Mouse (Mus musculus): ENCODE measurements around the gene Dlgap5.

Dlgap5 gene

GRCm38 (mm10) chr14:47353240-47353639 lies 65.0 kb downstream of the Dlgap5 start:
- no peak for DNase-seq (ENCODE audit: low spot score in 2 of 2)

GRCm38 (mm10) chr14:47352272-47352671 lies 65.9 kb downstream of the Dlgap5 start:
- no peak for DNase-seq (ENCODE audit: low spot score in 2 of 2)

- no peak for DNase-seq (ENCODE audit: low spot score in 2 of 2)
Observed at GRCm38 (mm10) chr14:47350974-47351373, 67.2 kb downstream of the Dlgap5 start.

- DNase-seq (ENCODE audit: low spot score in 2 of 2), result no peak
Observed at GRCm38 (mm10) chr14:47346715-47347114, 71.5 kb downstream of the Dlgap5 start.

GRCm38 (mm10) chr14:47341811-47342291 lies 76.4 kb downstream of the Dlgap5 start:
- DNase-seq (ENCODE audit: low spot score in 2 of 2), result no peak

- no peak for DNase-seq (ENCODE audit: low spot score in 2 of 2)
Observed at GRCm38 (mm10) chr14:47340231-47340925, 77.8 kb downstream of the Dlgap5 start.
